Mouse (Mus musculus) macrophage (primary cell): ENCODE results near the gene Fkbp11. TPM values are rescaled to one million over a fixed set of nuclear protein-coding genes. Genes with fewer than 3 reads are reported as not detected.
"Not testable (repeated sequence)": the region's sequence is repeated elsewhere in the genome, so short reads cannot be mapped to it uniquely, and the experiment has no call there.

Experiments
- H3K27ac ChIP-seq: fragments of 350-480 bp; formaldehyde crosslinking; 2 replicates; pipeline ENCODE4 v1.9.0; 2021
- H3K36me3 ChIP-seq: fragments of 350-480 bp; formaldehyde crosslinking; 2 replicates; pipeline ENCODE4 v1.9.0; 2021; ENCODE audit errors: inconsistent target
- H3K4me3 ChIP-seq: fragments of 350-480 bp; formaldehyde crosslinking; 2 replicates; pipeline ENCODE4 v1.9.0; 2021; ENCODE audit errors: inconsistent target
- H3K79me2 ChIP-seq: fragments of 350-480 bp; formaldehyde crosslinking; 2 replicates; pipeline ENCODE4 v1.9.0; 2021; ENCODE audit errors: inconsistent target
- WGBS: methylation state at CpG from one replicate; pipeline ENCODE4 v1.1.7; 2026; ENCODE audit warnings: inconsistent platforms; ENCODE audit not compliant: missing documents; 5-methylcytosine and 5-hydroxymethylcytosine counted together
- polyA plus RNA-seq: library from polyadenylated mRNA; stranded (reverse); fragments of 250-400 nt; gene quantifications from 3 replicates; pipeline ENCODE4 v1.2.4, GENCODE M21; 2018; ENCODE audit warnings: inconsistent platforms

The Fkbp11 gene
- polyA plus RNA-seq, 1 experiment from 2014 or later: 0.42 TPM

DNA sequence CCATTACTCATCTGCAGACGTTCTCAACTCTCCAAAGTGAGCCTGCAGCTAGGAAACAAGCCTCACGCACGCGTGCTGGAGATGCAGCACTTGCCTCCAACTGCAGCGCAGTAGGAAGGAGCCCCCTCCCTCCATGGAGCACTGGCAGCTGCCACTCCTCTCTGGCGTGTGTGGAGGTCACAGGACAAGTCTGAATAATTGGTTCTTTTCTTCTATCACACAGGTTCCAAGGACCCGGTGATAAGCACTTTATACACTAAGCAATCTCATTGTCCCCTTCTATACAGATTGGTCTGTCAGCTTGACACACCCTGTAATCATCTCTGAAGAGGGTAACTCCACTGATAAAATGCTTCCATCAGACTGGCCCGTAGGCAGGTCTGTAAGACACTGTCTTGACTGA, 25.0 kb upstream of the Fkbp11 start:
- Histone ChIP-seq H3K4me3 (no peak overlapping the region), H3K36me3 (peaks cover 18% of the 10 kb centered on the region; the same call in 1 of the 2 replicates), H3K27ac (no peak overlapping the region), H3K79me2 (peaks cover 100% of the 10 kb centered on the region)
- 95% methylated on average over 8 of the region's 8 CpGs for WGBS

DNA sequence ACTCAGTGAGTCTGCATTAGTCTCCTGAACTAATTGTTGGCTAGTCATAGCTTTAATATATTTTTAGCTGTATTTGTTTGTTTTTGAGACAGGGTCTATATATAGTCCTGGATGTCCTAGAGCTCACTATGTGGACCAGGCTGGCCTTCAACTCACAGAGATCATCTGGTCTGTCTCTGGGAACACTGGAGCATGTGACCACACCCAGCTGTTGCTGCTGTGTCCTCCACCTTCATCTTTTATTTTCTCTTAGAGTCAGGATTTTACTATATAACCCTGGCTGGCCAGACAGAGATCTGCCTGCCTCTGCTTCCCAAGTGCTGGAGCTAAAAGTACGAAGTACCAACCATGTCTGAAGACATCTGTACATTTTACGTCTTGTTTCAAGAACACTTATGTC, 21.1 kb upstream of the Fkbp11 start:
- Histone ChIP-seq H3K36me3 (peaks cover 13% of the 10 kb centered on the region; the same call in 1 of the 2 replicates), H3K27ac (no peak overlapping the region), H3K79me2 (peaks cover 100% of the 10 kb centered on the region), H3K4me3 (no peak overlapping the region)
- whole genome bisulfite sequencing: 95% methylated on average over 2 of the region's 2 CpGs

DNA sequence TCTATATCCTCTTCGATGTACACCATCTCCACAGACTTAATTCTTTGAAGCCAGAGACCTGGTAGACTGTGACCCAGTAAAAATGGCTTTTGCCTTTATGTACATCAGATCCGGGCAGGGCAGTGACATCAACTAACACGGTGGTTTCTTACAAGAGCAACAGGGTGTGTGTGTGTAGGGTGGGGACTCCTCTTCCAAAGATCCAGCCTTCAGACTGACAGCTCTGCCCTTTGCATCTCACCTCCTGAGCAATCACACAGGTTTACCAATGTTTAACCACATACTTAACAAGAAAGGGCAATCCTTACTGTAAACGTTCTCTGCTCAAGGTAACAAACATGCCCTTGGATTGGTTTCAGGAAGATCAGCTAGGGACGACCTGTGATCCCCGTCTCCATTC, 19.3 kb upstream of the Fkbp11 start:
- Histone ChIP-seq H3K4me3 (no peak overlapping the region), H3K36me3 (peaks cover 23% of the 10 kb centered on the region), H3K79me2 (peaks cover 100% of the 10 kb centered on the region), H3K27ac (no peak overlapping the region)
- WGBS: 88% methylated on average over 6 of the region's 6 CpGs

DNA sequence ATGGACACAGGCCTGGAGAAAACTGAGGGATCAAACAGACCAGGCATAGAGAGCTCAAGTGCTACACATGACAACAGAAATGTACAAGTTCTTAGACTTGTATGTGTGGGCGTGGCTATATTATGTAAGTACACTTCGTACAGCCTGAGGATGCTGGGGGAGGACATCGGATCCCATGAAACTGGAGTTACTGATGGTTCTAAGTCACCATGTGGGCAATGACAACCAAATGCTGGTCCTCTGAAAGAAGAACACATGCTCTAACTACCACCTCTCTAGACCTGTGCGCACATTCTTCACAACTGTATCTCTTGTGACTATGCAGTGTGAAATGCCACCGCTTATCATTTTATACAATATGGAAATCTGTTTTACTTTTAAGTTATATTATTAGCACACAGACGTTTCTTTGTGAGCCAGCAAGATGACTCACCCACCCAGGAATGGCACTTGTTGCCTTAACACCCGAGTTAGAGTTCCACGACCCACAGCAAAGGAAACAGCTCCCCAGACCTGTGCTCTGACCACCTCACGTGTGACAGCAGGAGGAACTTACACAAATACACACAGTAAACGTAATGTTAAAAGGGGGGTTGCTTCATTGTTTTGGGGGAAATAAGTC, 18.5 kb upstream of the Fkbp11 start:
- no peak overlapping the region for H3K27ac ChIP-seq
- H3K79me2 ChIP-seq: peaks cover 92% of the 10 kb centered on the region
- WGBS: 75% methylated on average over 10 of the region's 10 CpGs
- peaks cover 28% of the 10 kb centered on the region for H3K36me3 ChIP-seq
- H3K4me3 ChIP-seq: no peak overlapping the region

DNA sequence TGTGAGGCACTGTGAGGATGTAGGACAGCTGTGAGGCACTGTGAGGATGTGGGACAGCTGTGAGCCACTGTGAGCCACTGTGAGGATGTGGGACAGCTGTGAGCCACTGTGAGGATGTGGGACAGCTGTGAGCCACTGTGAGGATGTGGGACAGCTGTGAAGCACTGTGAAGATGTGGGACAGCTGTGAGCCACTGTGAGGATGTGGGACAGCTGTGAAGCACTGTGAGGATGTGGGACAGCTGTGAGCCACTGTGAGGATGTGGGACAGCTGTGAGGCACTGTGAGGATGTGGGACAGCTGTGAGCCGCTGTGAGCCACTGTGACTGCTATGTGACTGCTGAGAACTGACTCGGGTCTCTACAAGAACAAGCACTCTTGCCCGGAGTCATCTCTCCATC, 15.9 kb upstream of the Fkbp11 start:
- Histone ChIP-seq H3K36me3 (peaks cover 48% of the 10 kb centered on the region), H3K79me2 (peaks cover 66% of the 10 kb centered on the region)
- not testable (repeated sequence) for H3K4me3 ChIP-seq, H3K27ac ChIP-seq
- 97% methylated on average over 3 of the region's 3 CpGs for WGBS

DNA sequence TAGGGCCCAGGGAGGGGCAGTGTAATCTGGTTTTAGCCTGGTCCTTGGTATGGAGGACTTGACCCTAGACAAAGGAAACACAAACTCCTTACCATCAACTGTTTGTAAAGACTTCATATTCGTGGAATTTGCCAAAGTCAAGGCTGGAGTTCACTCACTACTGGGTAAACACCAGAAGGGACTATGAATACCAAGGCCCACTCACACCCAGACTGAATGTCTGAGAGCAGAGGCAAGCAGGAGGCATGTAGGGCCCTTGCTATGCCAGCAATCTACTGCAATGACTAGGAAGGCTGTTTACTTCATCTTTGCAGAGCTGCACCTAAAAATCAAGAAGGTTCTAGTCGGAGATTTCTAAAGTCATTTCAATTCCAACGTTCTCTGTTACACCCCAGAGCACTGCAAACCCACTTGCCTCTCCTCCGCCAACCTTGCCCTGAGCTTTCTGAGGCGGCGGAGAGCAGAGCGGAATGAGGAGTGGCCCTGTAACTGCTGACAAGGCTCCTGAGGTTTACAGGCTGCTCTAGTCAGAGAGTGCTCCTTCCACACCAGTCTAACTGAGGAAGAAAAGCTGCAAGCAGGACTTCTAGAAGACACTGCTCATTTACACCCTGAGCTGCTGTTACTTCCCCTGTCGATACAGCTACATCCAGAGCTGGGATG, 14.9 kb upstream of the Fkbp11 start:
- Histone ChIP-seq H3K4me3 (no peak overlapping the region), H3K79me2 (peaks cover 56% of the 10 kb centered on the region), H3K27ac (no peak overlapping the region), H3K36me3 (peaks cover 54% of the 10 kb centered on the region)
- WGBS: 93% methylated on average over 8 of the region's 8 CpGs

DNA sequence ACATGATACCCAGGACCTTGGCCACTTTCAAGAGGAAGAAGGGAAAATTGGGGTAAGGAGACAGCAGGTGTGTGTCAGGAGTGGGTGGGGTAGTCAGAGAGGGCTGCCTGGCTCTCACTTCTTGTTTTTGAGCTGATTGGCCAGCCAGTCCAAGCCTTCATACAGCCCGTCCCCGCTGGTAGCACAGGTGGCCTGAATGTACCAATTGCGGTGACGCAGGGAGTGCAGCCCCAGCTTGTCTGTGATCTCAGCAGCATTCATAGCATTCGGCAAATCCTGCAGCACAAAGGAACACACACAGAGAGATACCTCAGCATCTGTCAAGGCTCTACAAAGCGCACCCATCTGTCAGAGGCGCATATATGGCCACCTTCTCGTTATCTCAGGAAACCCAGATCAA, 12.2 kb upstream of the Fkbp11 start:
- 94% methylated on average over 8 of the region's 8 CpGs for WGBS
- H3K4me3 ChIP-seq: no peak overlapping the region
- no peak overlapping the region for H3K27ac ChIP-seq
- H3K79me2 ChIP-seq: peaks cover 30% of the 10 kb centered on the region
- H3K36me3 ChIP-seq: peaks cover 76% of the 10 kb centered on the region

DNA sequence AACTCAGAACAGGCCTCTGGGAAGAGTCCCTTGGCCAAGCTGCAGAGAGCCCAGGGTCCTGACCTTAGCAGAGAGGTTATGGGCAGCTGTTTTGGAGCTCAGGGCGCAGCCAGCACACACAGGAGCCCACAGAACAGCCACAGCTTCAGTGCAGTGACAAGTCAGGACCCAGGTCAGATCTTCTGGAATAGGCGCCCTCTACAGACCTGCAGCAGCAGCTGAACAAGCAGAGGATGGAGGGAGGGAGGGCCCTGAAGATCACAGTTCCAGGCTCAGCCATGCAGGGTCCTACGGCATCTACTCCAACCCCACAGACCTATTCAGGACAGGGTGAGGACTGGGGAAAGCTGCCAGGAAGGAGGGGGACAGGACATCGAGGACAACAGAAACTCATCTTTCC, 10.8 kb upstream of the Fkbp11 start:
- Histone ChIP-seq H3K4me3 (no peak overlapping the region), H3K79me2 (peaks cover 15% of the 10 kb centered on the region; the same call in 1 of the 2 replicates), H3K36me3 (peaks cover 71% of the 10 kb centered on the region), H3K27ac (no peak overlapping the region)
- 86% methylated on average over 3 of the region's 4 CpGs for WGBS

DNA sequence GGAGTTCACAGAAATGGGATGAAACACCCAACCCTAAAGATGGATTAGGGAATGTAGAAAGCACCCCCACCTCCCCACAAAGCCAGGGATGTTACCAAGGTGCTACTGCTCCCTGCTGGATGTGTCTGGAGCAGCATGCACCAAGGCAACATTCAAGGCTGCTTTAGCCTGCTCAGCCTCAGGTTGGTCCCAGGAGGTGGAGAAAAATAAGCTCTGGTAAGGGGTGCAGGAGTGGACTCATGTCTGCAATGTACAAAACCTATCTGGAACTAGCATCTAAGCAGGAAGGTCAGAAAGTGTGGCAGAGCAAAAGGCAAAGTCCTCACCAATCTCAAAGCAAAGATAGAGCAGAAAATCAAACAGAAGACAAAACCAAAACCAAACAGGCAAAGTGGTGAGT, 9.9 kb upstream of the Fkbp11 start:
- H3K4me3 ChIP-seq: no peak overlapping the region
- H3K79me2 ChIP-seq: peaks cover 6% of the 10 kb centered on the region; the same call in 1 of the 2 replicates
- H3K36me3 ChIP-seq: peaks cover 64% of the 10 kb centered on the region
- H3K27ac ChIP-seq: no peak overlapping the region

DNA sequence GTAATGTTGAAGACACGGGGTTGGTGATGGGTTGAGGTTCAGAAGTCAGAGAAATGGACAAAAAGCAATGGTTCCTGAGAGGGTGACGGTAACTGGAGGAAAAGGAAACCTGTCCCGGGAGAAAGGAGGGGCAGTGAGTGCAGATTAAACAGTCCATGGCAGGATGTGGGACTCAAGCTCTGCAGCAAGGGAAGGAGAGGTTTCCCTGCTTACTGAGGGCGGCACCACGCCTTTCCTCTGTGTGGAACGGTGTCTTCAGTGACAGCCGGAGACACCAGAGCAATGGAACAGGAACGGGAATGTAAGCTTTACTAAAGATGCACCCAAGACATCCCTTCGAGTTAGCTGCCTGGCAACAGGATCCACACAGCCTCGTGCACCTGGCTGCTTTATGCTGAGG, 8.5 kb upstream of the Fkbp11 start:
- no peaks in the 10 kb centered on the region for H3K79me2 ChIP-seq
- no peak overlapping the region for H3K4me3 ChIP-seq
- no peak overlapping the region for H3K27ac ChIP-seq
- WGBS: 92% methylated on average over 10 of the region's 10 CpGs
- peaks cover 55% of the 10 kb centered on the region for H3K36me3 ChIP-seq

DNA sequence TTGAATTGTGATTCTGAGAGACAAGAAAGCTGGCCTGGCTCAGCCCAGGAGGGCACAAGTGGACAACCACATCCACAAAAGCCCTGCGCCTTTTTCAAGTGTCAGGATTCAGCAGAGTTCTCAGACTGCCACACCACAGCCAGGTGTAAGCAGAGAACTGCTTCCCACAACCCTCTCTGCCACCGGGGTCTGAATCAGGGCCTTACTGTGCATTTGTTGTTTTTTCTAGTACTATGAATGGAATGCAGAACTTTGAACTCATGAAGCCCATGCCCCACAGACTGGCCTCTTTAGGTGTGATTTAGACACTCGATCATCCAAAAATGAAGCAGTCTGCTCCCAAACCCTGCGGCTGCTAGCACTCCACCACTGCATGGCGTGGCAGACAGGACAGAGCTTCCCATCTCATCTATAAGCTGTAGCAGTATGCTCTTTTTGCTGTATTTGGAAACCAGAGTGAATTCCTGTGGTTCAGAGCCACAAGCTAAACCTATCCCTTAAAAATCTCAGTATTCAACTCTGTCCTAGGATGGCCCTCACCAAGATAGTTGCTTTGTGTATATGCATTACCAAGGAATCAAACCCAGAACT, 6.1 kb upstream of the Fkbp11 start:
- Histone ChIP-seq H3K79me2 (no peaks in the 10 kb centered on the region), H3K27ac (no peak overlapping the region), H3K4me3 (no peak overlapping the region), H3K36me3 (peaks cover 30% of the 10 kb centered on the region)
- 89% methylated on average over 5 of the region's 5 CpGs for WGBS

DNA sequence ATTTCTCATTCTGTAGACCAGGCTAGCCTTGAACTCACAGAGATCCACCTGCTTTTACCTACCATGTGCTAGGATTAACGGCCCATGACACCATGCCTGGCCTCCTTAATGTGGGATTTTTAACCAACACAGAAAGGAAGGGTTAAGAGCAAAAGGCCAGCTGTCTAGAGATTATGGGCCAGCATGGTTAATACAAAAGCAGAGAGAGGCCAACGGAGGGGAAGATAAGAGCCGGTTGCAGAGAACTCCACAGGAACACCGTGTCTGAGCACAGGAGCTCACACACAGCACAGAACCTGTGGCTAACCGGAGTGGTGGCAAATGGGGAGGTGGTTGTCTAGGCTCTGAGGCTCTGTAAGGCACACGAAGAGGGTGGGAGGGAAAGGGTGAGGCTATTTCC, 5.4 kb upstream of the Fkbp11 start:
- no peak overlapping the region for H3K27ac ChIP-seq
- no peak overlapping the region for H3K4me3 ChIP-seq
- H3K36me3 ChIP-seq: peaks cover 23% of the 10 kb centered on the region
- H3K79me2 ChIP-seq: no peaks in the 10 kb centered on the region
- WGBS: 85% methylated on average over 6 of the region's 6 CpGs

DNA sequence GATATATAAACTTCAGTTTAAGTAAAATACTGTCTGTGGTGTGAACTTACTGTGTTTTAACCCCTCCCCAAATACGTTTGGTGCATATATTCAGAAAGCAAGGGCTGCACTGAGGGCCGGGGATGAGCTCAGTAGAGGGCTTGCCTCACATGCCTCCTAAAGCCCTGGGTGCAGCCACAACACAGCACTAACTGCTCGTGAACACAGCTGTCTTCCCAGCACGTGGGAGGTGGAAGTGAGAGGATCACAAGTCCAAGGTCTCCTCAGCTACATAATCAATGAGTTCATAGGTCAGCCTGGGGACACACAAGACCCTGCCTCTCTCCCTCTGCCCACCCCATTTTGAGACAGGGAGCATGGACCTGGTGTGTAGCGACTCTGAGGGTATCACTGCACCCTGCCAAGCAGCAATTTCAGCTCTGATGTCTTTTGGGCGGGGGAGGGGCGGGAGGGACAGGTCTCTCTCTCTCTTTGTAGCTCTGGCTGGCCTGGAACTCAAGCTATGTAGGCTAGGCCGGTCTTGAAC, 4.1 kb upstream of the Fkbp11 start:
- WGBS: 91% methylated on average over 8 of the region's 8 CpGs
- H3K79me2 ChIP-seq: no peaks in the 10 kb centered on the region
- H3K27ac ChIP-seq: no peak overlapping the region
- peaks cover 13% of the 10 kb centered on the region; the same call in 1 of the 2 replicates for H3K36me3 ChIP-seq
- no peak overlapping the region for H3K4me3 ChIP-seq

DNA sequence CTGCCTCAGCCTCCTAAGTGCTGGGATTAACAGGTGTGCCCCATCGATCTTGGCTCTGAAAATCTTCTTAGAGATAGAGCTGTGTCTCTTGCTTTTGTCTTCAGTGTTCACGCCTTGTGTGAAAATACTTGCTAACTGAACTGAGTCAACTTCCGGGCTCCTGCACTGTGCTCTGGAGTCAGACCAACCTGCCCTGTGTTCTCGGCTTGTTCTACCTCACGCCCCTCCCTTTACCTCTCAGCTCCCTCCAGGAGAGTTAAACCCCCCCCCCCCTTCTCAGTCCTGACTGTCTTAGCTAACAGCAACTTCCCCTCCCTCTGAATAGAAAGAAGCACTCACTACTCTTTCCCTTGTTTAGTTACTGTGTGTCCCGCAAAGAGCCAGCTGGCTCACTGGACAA, 2.8 kb upstream of the Fkbp11 start:
- Histone ChIP-seq H3K79me2 (no peaks in the 10 kb centered on the region), H3K4me3 (no peak overlapping the region), H3K27ac (no peak overlapping the region), H3K36me3 (peaks cover under 1% of the 10 kb centered on the region; the same call in 1 of the 2 replicates)
- WGBS: 30% methylated on average over 6 of the region's 6 CpGs
